Mouse (Mus musculus) G1E-ER4 (cell line): ENCODE results near the gene Lipc. TPM values are rescaled to one million over a fixed set of nuclear protein-coding genes. Genes with fewer than 3 reads are reported as not detected.
A peak's percentile ranks its signal among the peaks of the same experiment; 100 is the strongest.

Experiments
- GATA1 ChIP-seq: IDR thresholded peaks from one replicate; pipeline ENCODE4 v1.8.0; 2012; ENCODE audit warnings: low read length, inconsistent platforms
- polyA plus RNA-seq: library from polyadenylated mRNA; stranded (reverse); fragments of >175 nt; gene quantifications from 2 replicates; pipeline ENCODE4 v1.2.3, GENCODE M21; 2012

The Lipc gene
- polyA plus RNA-seq, 1 experiment, result not detected

DNA sequence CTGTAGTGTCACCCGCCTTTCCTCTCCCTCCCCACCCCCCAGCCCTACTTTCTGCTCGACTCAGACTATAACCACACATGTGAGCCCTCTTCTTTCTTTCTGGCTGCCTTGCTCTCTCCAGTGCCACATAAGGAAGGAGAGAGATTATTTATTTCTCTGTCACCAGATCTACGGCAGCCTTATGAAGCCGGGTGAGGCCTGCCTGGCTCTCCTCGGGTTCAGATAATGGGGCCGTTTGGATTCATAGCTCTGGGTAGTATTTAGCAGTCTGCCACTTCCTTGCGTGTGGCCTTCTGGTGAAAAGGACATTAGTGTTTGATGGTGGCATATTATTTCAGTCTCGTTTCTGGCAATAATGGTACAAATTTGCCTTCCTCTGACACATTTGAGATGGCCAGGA is 88.0 kb downstream of the Lipc start:
- no peak for TF ChIP-seq GATA1

GRCm38 (mm10) chr9:70863299-70863698 is 88.7 kb downstream of the Lipc start:
- no peak for TF ChIP-seq GATA1

DNA sequence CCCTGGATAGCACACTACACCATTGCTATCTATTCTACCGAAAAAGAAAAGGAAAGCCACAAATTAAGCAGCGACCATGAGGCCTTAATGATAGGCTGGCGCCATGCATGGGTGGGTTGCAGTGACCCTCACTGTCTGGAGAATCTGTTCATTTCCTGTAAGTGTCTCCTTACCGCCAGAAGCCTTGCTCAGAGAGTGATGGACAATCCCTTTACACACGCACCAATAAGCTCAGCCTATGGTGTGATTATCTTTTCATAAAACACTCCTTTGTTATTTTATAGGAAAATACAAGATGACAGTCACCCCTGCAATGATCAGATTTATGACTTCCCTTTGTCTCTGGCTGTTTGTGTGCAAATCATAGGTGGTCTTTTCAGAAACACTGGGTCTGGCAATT is 92.8 kb downstream of the Lipc start:
- no peak for TF ChIP-seq GATA1

- no peak for TF ChIP-seq GATA1
These were observed 96.2 kb downstream of the Lipc start for GRCm38 (mm10) chr9:70855868-70856267.

GRCm38 (mm10) chr9:70854950-70855349 is 97.1 kb downstream of the Lipc start:
- TF ChIP-seq GATA1, result no peak

DNA sequence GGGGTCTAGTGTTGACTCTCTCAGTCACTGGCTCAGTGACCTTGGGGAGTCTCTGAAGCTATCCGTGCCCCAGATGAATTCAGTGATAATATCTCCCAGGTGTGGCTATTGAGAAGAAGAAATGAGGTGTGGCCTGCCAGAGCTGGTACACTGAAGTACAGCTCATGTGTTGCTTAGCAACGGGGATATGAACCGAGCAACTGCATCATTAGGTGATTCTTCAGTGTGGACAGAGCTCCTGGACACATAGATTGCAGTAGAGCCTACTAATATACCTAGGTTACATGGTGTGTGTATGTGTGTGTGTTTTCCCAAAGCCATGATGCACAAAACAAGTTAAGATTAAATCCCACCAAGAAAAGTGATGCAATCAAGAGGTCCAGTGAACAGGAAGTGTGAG is 100.5 kb downstream of the Lipc start:
- TF ChIP-seq GATA1, result no peak

GRCm38 (mm10) chr9:70848135-70848770 is 103.8 kb downstream of the Lipc start:
- no peak for TF ChIP-seq GATA1

DNA sequence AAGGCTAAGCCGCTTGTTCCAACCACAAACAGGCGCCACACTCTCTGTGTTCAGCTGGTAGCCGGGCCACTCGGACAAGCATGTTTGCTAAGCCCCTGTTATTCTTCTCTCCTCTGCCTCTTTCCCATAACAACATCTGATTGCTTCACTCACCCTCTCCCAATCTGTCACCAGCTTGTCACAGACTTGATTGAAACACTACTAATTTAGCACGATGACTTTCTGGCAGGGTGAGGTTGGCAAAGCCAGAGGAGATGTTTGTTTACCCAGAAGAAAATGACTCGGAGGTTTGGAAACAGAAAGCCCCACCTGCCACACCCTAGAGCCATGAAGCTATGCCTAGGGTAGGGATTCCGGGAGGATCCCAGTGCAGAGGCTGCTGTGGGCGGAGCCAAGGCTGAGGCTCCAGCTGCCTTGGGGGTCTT is 104.4 kb downstream of the Lipc start:
- no peak for TF ChIP-seq GATA1

GRCm38 (mm10) chr9:70843270-70843669 is 108.8 kb downstream of the Lipc start:
- no peak for TF ChIP-seq GATA1

DNA sequence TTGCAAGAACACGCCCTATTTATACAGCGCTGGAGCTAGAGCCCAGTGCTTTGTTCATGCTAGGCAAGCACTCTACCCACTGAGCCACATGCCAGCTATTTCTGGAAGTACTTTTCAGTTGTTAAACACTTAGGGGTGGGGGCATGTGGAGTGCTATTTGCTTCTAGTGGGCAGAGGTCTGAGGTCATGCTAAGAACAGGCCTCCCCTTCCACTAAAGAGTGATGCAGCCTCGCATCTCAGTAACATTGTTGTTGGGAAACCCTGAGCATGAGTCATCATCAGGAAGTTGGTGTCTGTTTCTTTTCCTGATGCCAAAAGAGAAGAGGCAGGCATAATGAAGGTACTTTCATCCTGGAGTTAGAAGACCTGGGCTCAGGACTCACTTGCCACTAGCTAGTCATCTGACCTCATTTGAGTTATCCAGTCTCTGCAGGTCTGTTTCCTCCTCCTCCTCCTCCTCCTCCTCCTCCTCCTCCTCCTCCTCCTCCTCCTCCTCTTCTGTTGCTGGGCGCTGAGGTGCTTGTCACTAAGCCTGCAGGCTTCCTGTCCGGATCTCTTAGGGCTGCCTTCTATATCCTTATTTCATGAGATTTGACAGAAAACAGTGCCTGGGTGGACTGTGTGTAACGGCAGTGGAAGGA is 109.6 kb downstream of the Lipc start:
- no peak for TF ChIP-seq GATA1

- TF ChIP-seq GATA1, result no peak
These were observed 110.4 kb downstream of the Lipc start for GRCm38 (mm10) chr9:70841426-70842215.

GRCm38 (mm10) chr9:70840861-70841341 is 111.1 kb downstream of the Lipc start:
- no peak for TF ChIP-seq GATA1

GRCm38 (mm10) chr9:70838132-70838911 is 113.7 kb downstream of the Lipc start:
- no peak for TF ChIP-seq GATA1

- peak; percentile 75 for TF ChIP-seq GATA1
These were observed 117.3 kb downstream of the Lipc start for GRCm38 (mm10) chr9:70834730-70835154.

DNA sequence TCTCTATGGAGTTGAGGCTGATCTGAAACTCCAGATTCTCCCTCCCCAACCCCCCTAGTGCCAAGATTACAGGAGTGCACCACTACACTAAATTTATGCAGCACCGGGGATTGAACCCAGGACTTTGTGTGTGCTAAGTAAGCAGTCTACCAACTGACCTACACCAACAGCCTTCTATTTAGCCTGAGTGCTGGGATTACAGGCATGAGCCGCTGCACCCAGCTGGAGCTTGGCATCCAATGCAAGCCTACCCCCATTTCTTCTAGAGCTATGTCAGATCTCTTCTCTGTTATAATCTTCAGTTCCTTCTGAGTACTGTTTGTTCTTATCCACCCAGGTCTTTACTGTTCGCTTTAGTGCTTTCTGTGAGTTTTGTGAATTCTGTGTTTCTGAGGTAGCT is 117.8 kb downstream of the Lipc start:
- no peak for TF ChIP-seq GATA1
